Mouse (Mus musculus) midbrain, embryonic 11.5 days (tissue): ENCODE data around the gene Zbp1. TPM values are rescaled to one million over a fixed set of nuclear protein-coding genes. Genes with fewer than 3 reads are reported as not detected.

Source experiments
- ATAC-seq: fragments of 200-750 bp; cut with Nextera tagmentation; 2 replicates; pipeline ENCODE4 v1.8.0; 2017; ENCODE audit warnings: moderate TSS enrichment, moderate library complexity; ENCODE audit not compliant: low FRiP score
- DNase-seq: peaks from one replicate; pipeline ENCODE4 v3.0.0; 2015; ENCODE audit warnings: low spot score; ENCODE audit errors: missing footprints
- H3K27ac ChIP-seq: fragments of 300-500 bp; sonication (generic); 2 replicates; pipeline ENCODE4 v1.5.1; 2014; ENCODE audit warnings: low read depth, low read length
- H3K27me3 ChIP-seq: fragments of 300-500 bp; sonication (generic); 2 replicates; pipeline ENCODE4 v1.6.1; 2014; ENCODE audit warnings: mild to moderate bottlenecking, low read length, moderate library complexity, mixed read lengths; ENCODE audit not compliant: control insufficient read depth, insufficient read depth
- H3K36me3 ChIP-seq: fragments of 300-500 bp; sonication (generic); 2 replicates; pipeline ENCODE4 v1.6.1; 2014; ENCODE audit warnings: mild to moderate bottlenecking, low read length, moderate library complexity, mixed read lengths; ENCODE audit not compliant: control insufficient read depth, insufficient read depth
- H3K4me1 ChIP-seq: fragments of 300-500 bp; sonication (generic); 2 replicates; pipeline ENCODE4 v1.6.1; 2014; ENCODE audit warnings: low read length; ENCODE audit not compliant: control insufficient read depth, insufficient read depth
- H3K4me2 ChIP-seq: fragments of 300-500 bp; sonication (generic); 2 replicates; pipeline ENCODE4 v1.6.1; 2014; ENCODE audit warnings: mild to moderate bottlenecking, moderate library complexity
- H3K4me3 ChIP-seq: fragments of 300-500 bp; sonication (generic); 2 replicates; pipeline ENCODE4 v1.5.1; 2014; ENCODE audit warnings: low read depth, low read length
- H3K9ac ChIP-seq: fragments of 300-500 bp; sonication (generic); 2 replicates; pipeline ENCODE4 v1.6.1; 2014; ENCODE audit warnings: low read length
- H3K9me3 ChIP-seq: fragments of 300-500 bp; sonication (generic); 2 replicates; pipeline ENCODE4 v1.6.1; 2016; ENCODE audit warnings: low read length; ENCODE audit not compliant: control insufficient read depth
- WGBS: fragments of 180-500 bp; shearing (Covaris S2); extraction: QIAGEN DNeasy Blood & Tissue Kit; methylation state at CpG from one replicate; pipeline ENCODE4 v1.1.7; 2014; 5-methylcytosine and 5-hydroxymethylcytosine counted together
- polyA plus RNA-seq: library from polyadenylated mRNA; unstranded; fragments of >200 nt; fragmentation: Nextera tagmentation; extraction: Ambion mirVana; gene quantifications from 2 replicates; pipeline ENCODE4 v1.2.1, GENCODE M21; 2014

The Zbp1 gene
- polyA plus RNA-seq: 0.46 and 0.55 TPM in 2 replicates

DNA sequence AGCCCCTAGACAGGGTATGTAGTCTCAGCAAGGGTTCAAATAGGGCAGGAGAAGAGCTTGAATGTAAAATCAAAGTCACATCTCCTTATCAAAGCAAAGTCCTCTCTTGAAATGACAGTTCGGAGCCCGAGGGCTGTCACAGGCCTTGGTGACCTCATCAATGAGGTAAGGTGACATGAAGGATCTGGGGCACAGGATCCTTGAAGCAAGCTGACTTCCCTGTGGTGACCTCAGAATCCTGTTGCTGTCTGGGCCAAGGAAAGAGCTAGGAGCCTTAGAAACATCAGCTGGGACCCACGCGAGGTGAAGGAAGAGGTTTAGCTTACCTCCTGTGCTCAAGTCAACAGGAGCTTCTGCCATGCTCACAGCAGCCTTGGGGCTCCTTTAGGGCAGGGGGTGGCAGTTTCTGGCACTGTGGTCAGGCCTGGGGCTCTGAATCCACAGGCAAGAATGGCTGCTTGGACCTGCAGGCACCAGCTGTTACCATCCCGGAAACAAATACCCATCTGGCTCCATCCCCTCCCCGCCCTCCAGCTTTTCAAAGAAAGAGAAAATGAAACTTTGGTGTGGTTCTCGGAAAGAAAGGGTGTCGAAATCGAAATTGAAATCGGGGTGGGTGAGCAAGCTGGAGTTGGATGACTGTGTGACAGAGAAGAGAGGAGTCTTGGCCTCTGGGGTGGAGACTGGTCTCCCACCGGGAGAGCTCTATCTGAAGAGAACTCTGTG is at the start of gene Zbp1:
Gene Zbp1, minus strand, starts transcription at position 508 of the 726 bp plus-strand sequence.
- no peak within 1 kb of the TSS for H3K27ac ChIP-seq
- WGBS: 73% methylated on average over 11 of the region's 11 CpGs
- H3K4me2 ChIP-seq: no peak within 1 kb of the TSS
- no peak for ATAC-seq
- H3K27me3 ChIP-seq: no peaks in the 10 kb centered on the region
- no peaks in the 10 kb centered on the region for H3K4me1 ChIP-seq
- peak; percentile 83 for DNase-seq
- H3K9ac ChIP-seq: no peak within 1 kb of the TSS
- no peak within 1 kb of the TSS for H3K4me3 ChIP-seq
- no peaks in the 10 kb centered on the region for H3K36me3 ChIP-seq
- no peaks in the 10 kb centered on the region for H3K9me3 ChIP-seq

DNA sequence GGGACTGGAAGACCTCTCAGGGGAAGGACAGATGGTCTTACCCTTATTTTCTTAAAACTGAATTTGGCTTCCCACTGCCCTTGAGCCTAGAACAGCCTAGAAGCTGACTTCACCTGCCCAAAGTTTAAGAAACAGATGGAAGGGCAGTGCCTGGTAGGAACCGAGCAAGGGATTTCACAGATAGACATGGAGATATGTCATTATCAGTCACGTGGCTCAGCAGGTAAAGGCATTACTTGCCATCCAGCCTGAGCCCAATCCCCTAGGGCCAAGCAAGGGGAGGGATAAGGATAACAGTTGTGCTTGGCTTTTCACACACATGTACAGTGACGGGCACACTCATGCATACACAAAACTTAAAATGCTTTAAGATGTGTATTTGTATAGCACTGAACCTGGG is 48.8 kb upstream of the Zbp1 start:
- H3K27me3 ChIP-seq: no peaks in the 10 kb centered on the region

GRCm38 (mm10) chr2:173266349-173267112 is 47.8 kb upstream of the Zbp1 start:
- no peak for ATAC-seq
- H3K4me1 ChIP-seq: peaks cover 36% of the 10 kb centered on the region
- no peaks in the 10 kb centered on the region for H3K9me3 ChIP-seq
- H3K27ac ChIP-seq: no peak overlapping the region
- no peak overlapping the region for H3K4me3 ChIP-seq
- no peak overlapping the region for H3K9ac ChIP-seq
- no peak overlapping the region for H3K4me2 ChIP-seq
- WGBS: 82% methylated on average over 25 of the region's 25 CpGs
- no peak for DNase-seq
- no peaks in the 10 kb centered on the region for H3K36me3 ChIP-seq
- no peaks in the 10 kb centered on the region for H3K27me3 ChIP-seq

More for the DNA sequence above, 48.8 kb upstream of the Zbp1 start:
- no peak overlapping the region for H3K9ac ChIP-seq
- ATAC-seq (no peak), DNase-seq (no peak)
- H3K36me3 ChIP-seq: no peaks in the 10 kb centered on the region
- no peak overlapping the region for H3K27ac ChIP-seq
- WGBS: 80% methylated on average over 3 of the region's 3 CpGs
- peaks cover 26% of the 10 kb centered on the region for H3K4me1 ChIP-seq
- H3K4me2 ChIP-seq: no peak overlapping the region
- H3K4me3 ChIP-seq: no peak overlapping the region
- no peaks in the 10 kb centered on the region for H3K9me3 ChIP-seq

DNA sequence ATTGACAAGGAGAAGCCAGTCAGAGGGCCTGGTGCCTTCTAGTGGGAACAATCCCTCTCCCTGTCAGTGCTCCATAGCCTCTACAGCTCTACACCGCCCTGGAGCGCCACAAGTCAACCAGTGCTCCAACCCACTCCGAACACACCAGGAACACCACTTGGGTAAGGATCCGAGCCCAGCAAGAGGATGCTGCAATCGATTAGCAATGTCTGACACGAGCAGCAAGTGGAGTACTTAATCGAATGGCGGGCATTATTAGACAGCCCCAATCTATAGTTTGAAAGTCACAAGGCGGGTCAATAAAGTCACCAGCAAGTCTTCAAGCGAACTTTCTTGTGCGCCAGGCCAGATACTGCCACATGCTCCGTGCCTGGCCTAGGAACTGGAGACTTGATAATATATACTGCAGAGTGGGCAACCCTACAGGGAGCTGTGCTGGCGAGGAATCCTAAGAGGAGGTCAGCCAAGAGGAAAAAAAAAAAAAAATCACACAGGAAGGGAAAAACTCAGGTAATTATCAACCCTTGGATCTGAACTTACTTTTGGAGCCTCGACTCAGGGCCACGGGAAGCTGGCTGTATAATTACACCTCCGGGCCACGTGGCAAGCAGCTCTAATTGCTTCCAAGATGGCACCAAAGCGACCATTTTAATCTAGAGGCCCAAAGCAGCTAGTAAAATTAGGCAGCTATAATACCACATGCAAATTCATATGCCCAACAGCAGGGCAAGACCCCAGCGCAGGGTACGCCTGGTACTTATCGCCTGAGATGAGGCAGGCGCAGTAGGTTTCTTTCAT is 46.9 kb upstream of the Zbp1 start:
- no peak overlapping the region for H3K4me2 ChIP-seq
- H3K9ac ChIP-seq: no peak overlapping the region
- no peaks in the 10 kb centered on the region for H3K27me3 ChIP-seq
- ATAC-seq (no peak), DNase-seq (no peak)
- WGBS: 92% methylated on average over 22 of the region's 22 CpGs
- peaks cover 38% of the 10 kb centered on the region for H3K4me1 ChIP-seq
- no peak overlapping the region for H3K27ac ChIP-seq
- no peak overlapping the region for H3K4me3 ChIP-seq
- H3K36me3 ChIP-seq: no peaks in the 10 kb centered on the region
- no peaks in the 10 kb centered on the region for H3K9me3 ChIP-seq

- H3K27ac ChIP-seq: no peak overlapping the region
- WGBS: 25% methylated on average over 13 of the region's 13 CpGs
- H3K27me3 ChIP-seq: no peaks in the 10 kb centered on the region
- ATAC-seq: peak; percentile 70
- H3K4me1 ChIP-seq: peaks cover 43% of the 10 kb centered on the region
- H3K9ac ChIP-seq: no peak overlapping the region
- no peak overlapping the region for H3K4me2 ChIP-seq
- DNase-seq: no peak
- no peak overlapping the region for H3K4me3 ChIP-seq
- no peaks in the 10 kb centered on the region for H3K9me3 ChIP-seq
- no peaks in the 10 kb centered on the region for H3K36me3 ChIP-seq
Measured at GRCm38 (mm10) chr2:173264467-173265128, 45.9 kb upstream of the Zbp1 start.

- H3K27me3 ChIP-seq: no peaks in the 10 kb centered on the region
- ATAC-seq: no peak
- DNase-seq: no peak
- H3K4me2 ChIP-seq: no peak overlapping the region
- no peak overlapping the region for H3K4me3 ChIP-seq
- 70% methylated on average over 11 of the region's 11 CpGs for WGBS
- no peak overlapping the region for H3K27ac ChIP-seq
- peaks cover 48% of the 10 kb centered on the region for H3K4me1 ChIP-seq
- no peak overlapping the region for H3K9ac ChIP-seq
- H3K9me3 ChIP-seq: no peaks in the 10 kb centered on the region
- H3K36me3 ChIP-seq: no peaks in the 10 kb centered on the region
Measured at GRCm38 (mm10) chr2:173263636-173264330, 45.1 kb upstream of the Zbp1 start.

DNA sequence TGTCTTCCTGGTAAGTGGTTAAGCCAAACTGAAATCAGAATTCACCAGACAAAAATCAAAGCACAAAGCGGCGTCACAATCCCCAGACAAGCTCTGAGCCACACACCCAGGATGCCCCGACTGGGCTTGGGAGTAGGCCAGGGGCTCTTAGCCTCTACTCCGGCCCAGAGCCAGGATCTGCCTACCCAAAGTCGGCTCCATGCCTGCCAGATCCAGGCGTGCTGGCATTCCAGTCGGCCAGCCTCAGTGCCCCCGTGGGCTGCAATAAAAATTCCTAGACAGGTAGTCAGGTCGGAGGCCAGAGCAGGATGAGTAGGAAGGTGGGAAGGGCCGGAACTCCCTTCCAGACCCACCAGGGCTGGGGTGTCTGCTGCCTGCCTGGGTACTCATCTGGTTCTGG is 42.8 kb upstream of the Zbp1 start:
- Histone ChIP-seq H3K4me3 (no peak overlapping the region), H3K27ac (no peak overlapping the region)

DNA sequence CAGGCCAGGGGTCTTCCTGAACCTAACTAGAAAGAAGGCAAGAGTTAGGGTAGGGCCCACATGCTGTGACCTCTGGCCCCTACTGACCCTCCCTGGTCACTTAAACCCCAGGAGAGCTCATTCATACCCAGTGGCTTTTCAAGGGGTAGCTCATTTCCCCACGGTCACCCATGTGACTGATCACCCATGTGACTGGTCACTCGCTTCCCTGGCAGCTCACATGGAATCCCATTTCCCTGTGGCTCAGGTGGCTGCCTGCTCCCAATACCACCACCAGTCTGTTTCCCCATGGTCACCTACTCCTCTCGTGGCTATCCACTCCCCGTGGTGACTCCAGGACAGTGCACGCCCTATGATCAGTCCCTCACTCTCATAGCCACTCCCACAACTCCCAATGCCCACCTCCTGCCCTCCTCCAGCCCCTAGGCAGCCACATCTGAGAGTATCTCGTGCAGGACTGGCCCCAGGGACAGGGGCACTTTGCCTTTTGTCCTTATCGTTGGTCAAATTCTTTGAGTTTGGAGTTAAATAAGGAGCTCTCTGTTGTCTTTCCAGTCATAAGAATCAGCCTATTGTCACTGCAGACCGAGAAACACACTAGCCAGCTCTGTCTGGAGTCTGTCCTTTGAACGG is 39.9 kb upstream of the Zbp1 start:
- H3K27ac ChIP-seq: no peak overlapping the region
- H3K9me3 ChIP-seq: no peaks in the 10 kb centered on the region
- no peak overlapping the region for H3K9ac ChIP-seq
- no peaks in the 10 kb centered on the region for H3K36me3 ChIP-seq
- no peak overlapping the region for H3K4me3 ChIP-seq
- no peaks in the 10 kb centered on the region for H3K27me3 ChIP-seq
- ATAC-seq (0 out of 2 replicates have a peak, but pooled peaks have one; percentile 6), DNase-seq (no peak)
- peaks cover 64% of the 10 kb centered on the region for H3K4me1 ChIP-seq
- WGBS: 32% methylated on average over 9 of the region's 9 CpGs
- H3K4me2 ChIP-seq: no peak overlapping the region

More for the DNA sequence above, 42.8 kb upstream of the Zbp1 start:
- H3K27me3 ChIP-seq: no peaks in the 10 kb centered on the region
- 90% methylated on average over 10 of the region's 10 CpGs for WGBS
- peaks cover 57% of the 10 kb centered on the region for H3K4me1 ChIP-seq
- 0 out of 2 replicates have a peak overlapping the region, but pooled peaks have one; percentile 42 for H3K9ac ChIP-seq
- no peaks in the 10 kb centered on the region for H3K9me3 ChIP-seq
- DNase-seq: no peak
- no peak overlapping the region for H3K4me2 ChIP-seq
- ATAC-seq: no peak
- no peaks in the 10 kb centered on the region for H3K36me3 ChIP-seq
